Mouse (Mus musculus) liver, adult 2 months (tissue): ENCODE data around the gene Trappc1. TPM values are rescaled to one million over a fixed set of nuclear protein-coding genes. Genes with fewer than 3 reads are reported as not detected.

Experiments
- DNase-seq: peaks from one replicate; pipeline ENCODE4 v3.0.0-alpha.2; 2011; ENCODE audit warnings: low read depth, low spot score; ENCODE audit errors: extremely low read depth
- H3K27ac ChIP-seq: fragments of 200-500 bp; replicated peaks from 2 replicates; pipeline ENCODE4 v1.5.1; 2012; ENCODE audit warnings: low read depth, mild to moderate bottlenecking, control low read depth, inconsistent platforms, low read length; ENCODE audit not compliant: insufficient read depth
- H3K27me3 ChIP-seq: fragments of 200-500 bp; 2 replicates; pipeline ENCODE4 v1.6.1; 2012; ENCODE audit warnings: mild to moderate bottlenecking, moderate library complexity, low read length, inconsistent platforms; ENCODE audit not compliant: control insufficient read depth, insufficient read depth
- H3K36me3 ChIP-seq: fragments of 200-500 bp; 2 replicates; pipeline ENCODE4 v1.6.1; 2012; ENCODE audit warnings: low read length, inconsistent platforms; ENCODE audit not compliant: control insufficient read depth, insufficient read depth
- H3K4me1 ChIP-seq: fragments of 200-500 bp; 2 replicates; pipeline ENCODE4 v1.6.1; 2011; ENCODE audit warnings: low read length; ENCODE audit not compliant: control insufficient read depth, insufficient read depth
- H3K4me3 ChIP-seq: fragments of 200-500 bp; 2 replicates; pipeline ENCODE4 v1.5.1; 2011; ENCODE audit warnings: low read depth, mild to moderate bottlenecking, control low read depth, low read length, moderate library complexity; ENCODE audit not compliant: insufficient read depth
- H3K79me2 ChIP-seq: fragments of 200-500 bp; 2 replicates; pipeline ENCODE4 v1.6.1; 2012; ENCODE audit warnings: inconsistent platforms, mild to moderate bottlenecking, low read length, moderate library complexity; ENCODE audit not compliant: control insufficient read depth, insufficient read depth
- H3K9ac ChIP-seq: fragments of 200-500 bp; 2 replicates; pipeline ENCODE4 v1.6.1; 2012; ENCODE audit warnings: low read depth, mild to moderate bottlenecking, control low read depth, inconsistent platforms, low read length
- CTCF ChIP-seq: fragments of 200-500 bp; IDR thresholded peaks from 2 replicates; pipeline ENCODE4 v1.5.1; 2011; ENCODE audit warnings: low read depth, low read length, control low read depth
- POLR2A ChIP-seq: fragments of 200-500 bp; IDR thresholded peaks from 2 replicates; pipeline ENCODE4 v1.6.1; 2011; ENCODE audit warnings: low read length, control low read depth; ENCODE audit not compliant: insufficient read depth; ENCODE audit errors: extremely low read depth
- WGBS: fragments of 180-500 bp; shearing (Covaris S2); methylation state at CpG from one replicate; pipeline ENCODE4 v1.1.7; 2018; 5-methylcytosine and 5-hydroxymethylcytosine counted together
- polyA plus RNA-seq: library from polyadenylated mRNA; depleted of rRNA; stranded (reverse); fragments of >200 nt; gene quantifications from 2 replicates; pipeline ENCODE4 v1.2.3, GENCODE M21; 2012; rRNA removed
- total RNA-seq: library from RNA; depleted of rRNA; stranded (reverse); fragments of >200 nt; gene quantifications from 2 replicates; pipeline ENCODE4 v1.2.3, GENCODE M21; 2014; rRNA removed

Gene Trappc1
- total and polyA plus RNA-seq, 2 experiments: 35.1 to 37.5 TPM

- Histone ChIP-seq H3K4me3 (no peak overlapping the region), H3K79me2 (no peaks in the 10 kb centered on the region; the same call in 1 of the 2 replicates), H3K27ac (no peak overlapping the region), H3K4me1 (peaks cover 11% of the 10 kb centered on the region), H3K9ac (no peak overlapping the region), H3K36me3 (no peaks in the 10 kb centered on the region), H3K27me3 (no peaks in the 10 kb centered on the region)
- TF ChIP-seq CTCF (no peak), POLR2A (no peak)
- WGBS: 79% methylated on average over 12 of the region's 12 CpGs
- no peak for DNase-seq
These were observed 48.4 kb downstream of the Trappc1 start for GRCm38 (mm10) chr11:69372056-69372779.

- no peaks in the 10 kb centered on the region for H3K27me3 ChIP-seq
These were observed 49.0 kb downstream of the Trappc1 start for GRCm38 (mm10) chr11:69372780-69373170.

GRCm38 (mm10) chr11:69373223-69373965, 49.6 kb downstream of the Trappc1 start:
- Histone ChIP-seq H3K79me2 (no peaks in the 10 kb centered on the region; the same call in 1 of the 2 replicates), H3K4me3 (no peak overlapping the region), H3K9ac (no peak overlapping the region), H3K27ac (no peak overlapping the region), H3K4me1 (peaks cover 8% of the 10 kb centered on the region), H3K27me3 (no peaks in the 10 kb centered on the region), H3K36me3 (no peaks in the 10 kb centered on the region)
- 94% methylated on average over 16 of the region's 16 CpGs for WGBS
- no peak for DNase-seq
- TF ChIP-seq POLR2A (no peak), CTCF (no peak)

More at GRCm38 (mm10) chr11:69372780-69373170, 49.0 kb downstream of the Trappc1 start:
- Histone ChIP-seq H3K4me1 (peaks cover 10% of the 10 kb centered on the region), H3K79me2 (no peaks in the 10 kb centered on the region; the same call in 1 of the 2 replicates), H3K36me3 (no peaks in the 10 kb centered on the region), H3K4me3 (no peak overlapping the region), H3K9ac (no peak overlapping the region), H3K27ac (no peak overlapping the region)
- TF ChIP-seq CTCF (peak; percentile 27; the same call in 1 of the 2 replicates), POLR2A (no peak)
- DNase-seq: no peak
- 61% methylated on average over 3 of the region's 3 CpGs for WGBS

Other genes starting within 250 kb of the Trappc1 start
- 5.2 and 6.4 TPM in 2 replicates for gene Vamp2, start 235.5 kb upstream of the Trappc1 start, total RNA-seq
- 21.7 and 36.9 TPM in 2 replicates for gene Vamp2, start 235.5 kb upstream of the Trappc1 start, polyA plus RNA-seq
- 8.0 and 9.0 TPM in 2 replicates for gene Per1, start 228.8 kb upstream of the Trappc1 start, total RNA-seq
- gene Per1, start 228.8 kb upstream of the Trappc1 start, polyA plus RNA-seq: 4.6 and 6.9 TPM in 2 replicates
- gene Hes7, start 203.6 kb upstream of the Trappc1 start, total RNA-seq: not detected in 2 replicates
- 0.05 TPM in 1 of 2 replicates, not detected in the other for gene Hes7, start 203.6 kb upstream of the Trappc1 start, polyA plus RNA-seq
- 0.13 TPM in 1 of 2 replicates, not detected in the other for gene 9130213A22Rik, start 201.4 kb upstream of the Trappc1 start, total RNA-seq
- 0.05 and 0.10 TPM in 2 replicates for gene 9130213A22Rik, start 201.4 kb upstream of the Trappc1 start, polyA plus RNA-seq
- not detected in 2 replicates for gene Aloxe3, start 198.1 kb upstream of the Trappc1 start, total RNA-seq
- 0.09 TPM in 1 of 2 replicates, not detected in the other for gene Aloxe3, start 198.1 kb upstream of the Trappc1 start, polyA plus RNA-seq
- gene Alox12b, start 167.0 kb upstream of the Trappc1 start, total RNA-seq: not detected in 2 replicates
- not detected in 2 replicates for gene Alox12b, start 167.0 kb upstream of the Trappc1 start, polyA plus RNA-seq
- not detected in 2 replicates for gene Alox8, start 126.1 kb upstream of the Trappc1 start, total RNA-seq
- gene Alox8, start 126.1 kb upstream of the Trappc1 start, polyA plus RNA-seq: not detected in 2 replicates
- gene Gucy2e, start 86.9 kb upstream of the Trappc1 start, total RNA-seq: not detected in 2 replicates
- gene Gucy2e, start 86.9 kb upstream of the Trappc1 start, polyA plus RNA-seq: not detected in 2 replicates
- gene Cntrob, start 205 bp upstream of the Trappc1 start, total RNA-seq: 2.5 and 3.0 TPM in 2 replicates
- 3.0 and 3.9 TPM in 2 replicates for gene Cntrob, start 205 bp upstream of the Trappc1 start, polyA plus RNA-seq
- gene Kcnab3, start 2.3 kb downstream of the Trappc1 start, total RNA-seq: 0.13 and 0.28 TPM in 2 replicates
- gene Kcnab3, start 2.3 kb downstream of the Trappc1 start, polyA plus RNA-seq: 0.50 and 0.84 TPM in 2 replicates
- gene Rnf227, start 16.5 kb downstream of the Trappc1 start, total RNA-seq: 0.55 and 0.67 TPM in 2 replicates
- gene Rnf227, start 16.5 kb downstream of the Trappc1 start, polyA plus RNA-seq: 0.35 and 0.41 TPM in 2 replicates
- gene Chd3, start 45.4 kb downstream of the Trappc1 start, total RNA-seq: 45.2 and 57.5 TPM in 2 replicates
- 55.2 and 80.2 TPM in 2 replicates for gene Chd3, start 45.4 kb downstream of the Trappc1 start, polyA plus RNA-seq
- gene Naa38, start 71.5 kb downstream of the Trappc1 start, total RNA-seq: 86.6 and 91.5 TPM in 2 replicates
- gene Naa38, start 71.5 kb downstream of the Trappc1 start, polyA plus RNA-seq: 133 and 150 TPM in 2 replicates
- gene Cyb5d1, start 71.7 kb downstream of the Trappc1 start, total RNA-seq: 33.9 and 40.7 TPM in 2 replicates
- gene Cyb5d1, start 71.7 kb downstream of the Trappc1 start, polyA plus RNA-seq: 21.1 and 22.1 TPM in 2 replicates
- 1.3 and 1.7 TPM in 2 replicates for gene Tmem88, start 74.3 kb downstream of the Trappc1 start, total RNA-seq
- 6.7 and 8.5 TPM in 2 replicates for gene Tmem88, start 74.3 kb downstream of the Trappc1 start, polyA plus RNA-seq
- 1.6 and 2.3 TPM in 2 replicates for gene Kdm6b, start 89.7 kb downstream of the Trappc1 start, total RNA-seq
- gene Kdm6b, start 89.7 kb downstream of the Trappc1 start, polyA plus RNA-seq: 4.2 and 4.6 TPM in 2 replicates
- under 0.01 and 0.09 TPM in 2 replicates for gene Dnah2, start 225.1 kb downstream of the Trappc1 start, total RNA-seq
- gene Dnah2, start 225.1 kb downstream of the Trappc1 start, polyA plus RNA-seq: 0.02 TPM in 2 replicates
- under 0.01 TPM in 1 of 2 replicates, not detected in the other for gene Efnb3, start 236.2 kb downstream of the Trappc1 start, total RNA-seq
- gene Efnb3, start 236.2 kb downstream of the Trappc1 start, polyA plus RNA-seq: 0.11 and 0.17 TPM in 2 replicates